Mouse (Mus musculus) myocyte (in vitro differentiated cells): ENCODE results near the gene Fam206a.

Source experiments
- CEBPB ChIP-seq: IDR thresholded peaks from 2 replicates; pipeline ENCODE4 v1.6.1; 2011; ENCODE audit warnings: mild to moderate bottlenecking, moderate library complexity; ENCODE audit not compliant: poor library complexity, insufficient read depth, severe bottlenecking
- MAX ChIP-seq: IDR thresholded peaks from one replicate; pipeline ENCODE4 v1.6.1; 2011; ENCODE audit warnings: low read depth, mild to moderate bottlenecking, control low read depth
- MYOD1 ChIP-seq, 3 experiments: IDR thresholded peaks; one replicate each; pipeline ENCODE4 v1.6.1; 2011; ENCODE audit warnings: control low read depth in 2 of 3, low read depth in 2 of 3, mild to moderate bottlenecking in 2 of 3, moderate library complexity in 1 of 3; ENCODE audit not compliant: insufficient read length in 2 of 3, control insufficient read depth in 1 of 3
- MYOG ChIP-seq, 3 experiments: IDR thresholded peaks; one replicate each; pipeline ENCODE4 v1.6.1; 2011; ENCODE audit warnings: control low read depth in 2 of 3, low read depth in 2 of 3, mild to moderate bottlenecking in 2 of 3; ENCODE audit not compliant: insufficient read length in 2 of 3, control insufficient read depth in 1 of 3, insufficient read depth in 1 of 3
- POLR2A ChIP-seq: IDR thresholded peaks from one replicate; pipeline ENCODE4 v1.6.1; 2011; ENCODE audit warnings: low read depth, mild to moderate bottlenecking, control low read depth, moderate library complexity; ENCODE audit not compliant: insufficient read length
- POLR2AphosphoS2 ChIP-seq: IDR thresholded peaks from one replicate; pipeline ENCODE4 v1.6.1; 2011; ENCODE audit warnings: low read depth, control low read depth; ENCODE audit not compliant: insufficient read length
- SRF ChIP-seq: IDR thresholded peaks from one replicate; pipeline ENCODE4 v1.6.1; 2011; ENCODE audit warnings: low read depth; ENCODE audit not compliant: control insufficient read depth, insufficient read length
- TCF12 ChIP-seq: IDR thresholded peaks from one replicate; pipeline ENCODE4 v1.6.1; 2011; ENCODE audit warnings: mild to moderate bottlenecking, control low read depth; ENCODE audit not compliant: poor library complexity, insufficient read depth, severe bottlenecking
- USF1 ChIP-seq: IDR thresholded peaks from one replicate; pipeline ENCODE4 v1.6.1; 2011; ENCODE audit warnings: low read depth, mild to moderate bottlenecking, control low read depth, moderate library complexity

DNA sequence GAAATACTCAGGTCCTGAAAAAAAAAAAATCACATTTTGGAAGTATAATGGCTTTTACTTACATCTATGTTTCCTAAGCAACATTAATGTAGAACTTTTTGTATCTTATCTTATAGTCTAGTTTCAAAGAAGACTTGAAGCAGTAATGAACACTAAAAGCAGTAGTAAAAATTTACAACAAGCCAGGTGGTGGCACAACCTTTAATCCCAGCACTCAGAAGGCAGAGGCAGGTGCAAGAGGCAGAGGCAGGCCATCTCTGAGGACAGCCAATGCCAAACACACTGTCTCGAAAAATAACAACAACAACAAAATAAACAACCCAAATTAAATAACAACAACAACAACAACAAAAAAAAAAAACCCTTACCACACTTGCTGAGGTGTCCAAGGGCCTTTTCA is 31.1 kb upstream of the Fam206a start:
- TF ChIP-seq TCF12 (no peak), POLR2A (no peak), MAX (no peak), MYOG (IDR thresholded peaks at IDR 0.05; ENCODE audit: control insufficient read depth in 1 of 3, insufficient read depth in 1 of 3, insufficient read length in 2 of 3, low read depth in 2 of 3) (no peak), POLR2AphosphoS2 (no peak), USF1 (no peak), MYOD1 (IDR thresholded peaks at IDR 0.05; ENCODE audit: control insufficient read depth in 1 of 3, insufficient read length in 2 of 3, low read depth in 2 of 3) (no peak), SRF (no peak), CEBPB (no peak)
